ENCODE assay signal across 8 mouse cellular contexts in genomic region chr6:17463434-17464280, GRCm38 (mm10). TPM values are rescaled to one million over a fixed set of nuclear protein-coding genes. Genes with fewer than 3 reads are reported as not detected.
A peak's percentile ranks its signal among the peaks of the same experiment; 100 is the strongest.
DNase-seq lines count a peak whose midpoint lies in the region; ATAC-seq and TF ChIP-seq lines count a peak whose summit lies in the region.

TSS of gene Met (plus strand) at chr6:17463800.

- ATAC-seq in embryonic facial prominence, embryonic 14.5 days (ENCODE audit: low read depth) = peak; percentile 91
- peak; percentile 86 for ATAC-seq in heart, embryonic 16.5 days (replicated peaks; ENCODE audit: extremely low read depth, insufficient read depth, low FRiP score)

- H3K4me3 ChIP-seq in thymus, adult 2 months (ENCODE audit: control insufficient read depth, insufficient read depth, low read length) = peak within 1 kb of the TSS; percentile 28
- H3K4me3 ChIP-seq in embryonic facial prominence, embryonic 14.5 days (ENCODE audit: low read depth, low read length) = peak within 1 kb of the TSS; percentile 59
- peak within 1 kb of the TSS; percentile 77 for H3K4me3 ChIP-seq in heart, embryonic 16.5 days (ENCODE audit: low read length)
- H3K4me3 ChIP-seq in cerebellum, adult 2 months (replicated peaks; ENCODE audit: insufficient read depth, low read depth, low read length) = no peak within 1 kb of the TSS

- peak; percentile 2 for DNase-seq in thymus, adult 2 months
- no peak for DNase-seq in thymus, postnatal 10 days (ENCODE audit: low spot score in 2 of 2)
- peak; percentile 78 for DNase-seq in embryonic facial prominence, embryonic 14.5 days (ENCODE audit: low spot score)
- DNase-seq in kidney, postnatal 25 days = peak; percentile 73 to 91
- peak; percentile 78 to 82 for DNase-seq in lung, postnatal 4 days
- peak; percentile 19 for DNase-seq in right cerebral cortex, postnatal 25 days
- no peak for DNase-seq in cerebellum, adult 2 months

- no peak for TF ChIP-seq POLR2A in thymus, adult 2 months (IDR thresholded peaks at IDR 0.05; ENCODE audit: control insufficient read depth, extremely low read depth, insufficient read depth, low read length, poor library complexity)
- TF ChIP-seq POLR2A in cerebellum, adult 2 months (IDR thresholded peaks at IDR 0.05; ENCODE audit: borderline replicate concordance, insufficient read depth, low read length) = no peak

- H3K9ac ChIP-seq in embryonic facial prominence, embryonic 14.5 days (ENCODE audit: low read depth, low read length) = peak within 1 kb of the TSS; percentile 72
- H3K9ac ChIP-seq in heart, embryonic 16.5 days (ENCODE audit: low read length) = peak within 1 kb of the TSS; percentile 79

- H3K9me3 ChIP-seq in embryonic facial prominence, embryonic 14.5 days (ENCODE audit: control insufficient read depth, low read length) = no peaks in the 10 kb centered on the region
- H3K9me3 ChIP-seq in heart, embryonic 16.5 days (replicated peaks; ENCODE audit: control insufficient read depth, low read length) = no peaks in the 10 kb centered on the region

- 1% methylated on average over 78 of the region's 78 CpGs for WGBS in thymus, adult 2 months
- WGBS in embryonic facial prominence, embryonic 14.5 days = under 1% methylated on average over 30 of the region's 78 CpGs
- under 1% methylated on average over 78 of the region's 78 CpGs for WGBS in heart, embryonic 16.5 days
- WGBS in cerebellum, adult 2 months = under 1% methylated on average over 75 of the region's 78 CpGs

- peak within 1 kb of the TSS; percentile 95 for H3K4me2 ChIP-seq in embryonic facial prominence, embryonic 14.5 days (ENCODE audit: low read depth, low read length)
- peak within 1 kb of the TSS; percentile 96 for H3K4me2 ChIP-seq in heart, embryonic 16.5 days (ENCODE audit: low read depth, low read length)

- TF ChIP-seq CTCF in thymus, adult 2 months (IDR thresholded peaks at IDR 0.05; ENCODE audit: borderline replicate concordance, control insufficient read depth, extremely low read depth, insufficient read depth, low read length, poor library complexity) = no peak
- no peak for TF ChIP-seq CTCF in cerebellum, adult 2 months (IDR thresholded peaks at IDR 0.05; ENCODE audit: borderline replicate concordance, insufficient read depth, low read depth, low read length)

- H3K36me3 ChIP-seq in thymus, adult 2 months (ENCODE audit: control insufficient read depth, insufficient read depth, low read length) = no peaks in the 10 kb centered on the region
- no peaks in the 10 kb centered on the region for H3K36me3 ChIP-seq in embryonic facial prominence, embryonic 14.5 days (ENCODE audit: control insufficient read depth, insufficient read depth, low read length)
- no peaks in the 10 kb centered on the region for H3K36me3 ChIP-seq in heart, embryonic 16.5 days (ENCODE audit: control insufficient read depth, insufficient read depth)

- H3K27me3 ChIP-seq in thymus, adult 2 months (ENCODE audit: control insufficient read depth, insufficient read depth, low read length) = peaks cover 2% of the 10 kb centered on the region; the same call in 1 of the 2 replicates
- H3K27me3 ChIP-seq in embryonic facial prominence, embryonic 14.5 days (replicated peaks; ENCODE audit: control insufficient read depth, insufficient read depth, low read length) = peaks cover 4% of the 10 kb centered on the region; the same call in 1 of the 2 replicates
- H3K27me3 ChIP-seq in heart, embryonic 16.5 days (ENCODE audit: control insufficient read depth, insufficient read depth, low read length) = peaks cover 2% of the 10 kb centered on the region
- no peaks in the 10 kb centered on the region; the same call in 1 of the 2 replicates for H3K27me3 ChIP-seq in cerebellum, adult 2 months (ENCODE audit: control insufficient read depth, insufficient read depth, low read length)

- H3K4me1 ChIP-seq in thymus, adult 2 months (replicated peaks; ENCODE audit: control insufficient read depth, insufficient read depth, low read length) = no peaks in the 10 kb centered on the region
- no peaks in the 10 kb centered on the region for H3K4me1 ChIP-seq in embryonic facial prominence, embryonic 14.5 days (ENCODE audit: control insufficient read depth, insufficient read depth, low read length)
- H3K4me1 ChIP-seq in heart, embryonic 16.5 days (ENCODE audit: control insufficient read depth, insufficient read depth, low read length) = peaks cover 4% of the 10 kb centered on the region; the same call in 1 of the 2 replicates
- no peaks in the 10 kb centered on the region for H3K4me1 ChIP-seq in cerebellum, adult 2 months (ENCODE audit: control insufficient read depth, insufficient read depth, low read length)

- no peak within 1 kb of the TSS for H3K27ac ChIP-seq in thymus, adult 2 months (ENCODE audit: control insufficient read depth, insufficient read depth, low read length)
- peak within 1 kb of the TSS; percentile 2; the same call in 1 of the 2 replicates for H3K27ac ChIP-seq in embryonic facial prominence, embryonic 14.5 days (replicated peaks; ENCODE audit: low read depth, low read length)
- H3K27ac ChIP-seq in heart, embryonic 16.5 days (ENCODE audit: low read length) = peak within 1 kb of the TSS; percentile 21; the same call in 1 of the 2 replicates
- H3K27ac ChIP-seq in cerebellum, adult 2 months (ENCODE audit: insufficient read depth, low read length) = no peak within 1 kb of the TSS

RNA-seq across cellular contexts. Expression of gene Met, which starts in this region (rescaled TPM):
- polyA plus RNA-seq in thymus, adult 2 months (2012; rRNA removed) = 1.2 and 1.6 TPM in 2 replicates
- 9.0 and 11.1 TPM in 2 replicates for polyA plus RNA-seq in embryonic facial prominence, embryonic 14.5 days (2014; fragmentation: Nextera tagmentation; extraction: Ambion mirVana)
- polyA plus RNA-seq in heart, embryonic 16.5 days (2015; fragmentation: Nextera tagmentation; extraction: Ambion mirVana) = 2.1 and 2.5 TPM in 2 replicates
- 0.44 TPM in 2 replicates for polyA plus RNA-seq in cerebellum, adult 2 months (2012; rRNA removed)

Comparison
In these comparisons a context has a peak if more than half of its experiments do, and no peak if none do; other contexts are left out.
1. DNase-seq: peak in thymus, adult 2 months (single experiment), embryonic facial prominence, embryonic 14.5 days (single experiment), kidney, postnatal 25 days (2 of 2), lung, postnatal 4 days (2 of 2) and right cerebral cortex, postnatal 25 days (single experiment); none in thymus, postnatal 10 days (0 of 2) and cerebellum, adult 2 months (0 of 2).
2. H3K27ac ChIP-seq: peak in embryonic facial prominence, embryonic 14.5 days (single experiment) and heart, embryonic 16.5 days (single experiment); none in thymus, adult 2 months (single experiment) and cerebellum, adult 2 months (single experiment).